Mouse (Mus musculus) mesoderm, embryonic 11.5 days (tissue): ENCODE data around the gene Cbl.

ENCODE experiments used
- DNase-seq: peaks from one replicate; pipeline ENCODE4 v3.0.0-alpha.2; 2012; ENCODE audit warnings: low read depth, low spot score

The Cbl gene

DNA sequence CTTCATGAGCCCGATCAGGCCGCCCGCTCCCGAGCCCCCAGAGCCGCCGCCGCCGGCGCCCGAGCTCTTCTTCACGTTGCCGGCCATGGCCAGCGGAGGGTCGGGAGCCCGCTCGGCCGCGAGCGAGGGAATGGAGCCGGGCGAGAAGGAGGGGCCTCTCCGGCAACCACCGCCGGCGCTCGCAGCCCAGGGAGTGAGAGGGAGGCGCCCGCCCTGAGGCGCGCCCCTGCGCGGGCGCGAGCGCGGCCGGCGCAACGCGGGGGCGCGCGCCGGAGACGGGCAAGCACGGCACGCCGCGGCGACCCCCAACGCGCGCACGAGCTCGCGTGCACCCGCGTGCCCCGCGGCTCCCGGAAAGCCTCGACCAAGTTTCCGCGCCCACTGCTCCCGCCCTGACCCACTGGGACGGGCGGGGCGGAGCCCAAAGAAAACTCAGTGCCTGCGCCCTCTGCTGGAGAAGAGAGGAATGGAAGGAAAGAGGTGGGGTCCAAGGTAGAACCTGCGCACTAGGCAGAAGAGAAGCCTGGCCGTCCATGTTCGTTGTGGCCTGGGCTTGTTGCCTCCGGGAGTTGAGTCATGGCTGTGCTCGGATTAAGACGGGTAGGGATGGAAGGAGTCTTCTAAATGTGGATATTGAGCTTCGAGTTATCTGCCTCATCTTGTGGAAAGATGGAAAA is at the start of gene Cbl:
TSS of gene Cbl (minus strand) at position 248 of the 677 bp plus-strand sequence.
- peak; percentile 99 for DNase-seq

DNA sequence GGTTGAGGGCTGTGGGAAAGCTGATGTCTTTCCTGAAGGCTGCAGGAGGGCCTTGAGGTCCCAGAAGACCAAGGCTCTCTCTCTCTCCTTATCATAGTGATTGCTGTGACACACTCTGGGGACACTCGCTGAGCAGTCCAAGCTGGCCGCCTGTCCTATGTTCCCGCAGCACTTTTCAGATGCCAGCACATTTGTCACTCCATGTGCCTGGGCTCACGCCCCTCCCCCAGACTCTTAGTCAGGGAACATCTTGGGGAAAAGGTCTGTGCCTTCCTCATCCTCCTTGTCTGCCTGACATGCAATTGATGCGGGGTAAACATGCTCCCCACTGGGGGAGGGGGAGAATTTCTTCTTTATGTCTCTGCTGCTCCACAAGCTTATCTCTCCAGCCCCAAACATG is 49.3 kb upstream of the Cbl start:
- DNase-seq = no peak

DNA sequence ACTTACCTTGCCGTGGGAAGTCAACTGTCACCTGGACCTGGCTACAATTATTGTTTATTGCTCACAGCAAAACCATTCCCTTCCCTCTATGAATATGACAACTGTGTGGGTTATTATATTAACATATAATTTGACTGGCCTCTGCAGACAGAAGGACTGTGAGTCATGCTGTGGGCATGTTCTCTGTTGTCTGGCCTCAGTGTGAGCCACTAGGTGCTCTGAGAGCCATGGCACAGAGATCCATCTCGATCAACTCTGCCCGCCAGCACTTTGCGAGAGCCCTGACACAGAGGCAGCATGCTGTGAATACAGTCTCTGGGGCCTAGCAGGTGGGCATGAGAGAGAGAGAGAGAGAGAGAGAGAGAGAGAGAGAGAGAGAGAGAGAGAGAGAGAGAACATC is 36.1 kb upstream of the Cbl start:
- DNase-seq = no peak

DNA sequence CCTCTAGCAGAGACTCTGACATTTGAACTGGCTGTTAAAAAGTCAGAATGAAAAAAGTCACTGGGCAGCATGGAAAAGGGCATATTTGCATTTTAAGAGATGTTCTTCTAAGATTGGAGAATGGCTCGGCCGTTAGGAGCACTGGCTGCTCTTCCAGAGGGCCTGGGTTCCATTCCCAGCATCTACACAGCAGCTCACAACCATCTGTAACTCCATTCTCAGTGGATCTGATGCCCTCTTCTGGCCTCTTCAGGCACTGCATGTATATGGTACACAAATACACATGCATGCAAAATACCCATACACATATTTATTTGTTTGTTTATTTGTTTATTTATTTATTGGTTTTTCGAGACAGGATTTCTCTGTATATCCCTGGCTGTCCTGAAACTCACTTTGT is 35.2 kb upstream of the Cbl start:
- no peak for DNase-seq

DNA sequence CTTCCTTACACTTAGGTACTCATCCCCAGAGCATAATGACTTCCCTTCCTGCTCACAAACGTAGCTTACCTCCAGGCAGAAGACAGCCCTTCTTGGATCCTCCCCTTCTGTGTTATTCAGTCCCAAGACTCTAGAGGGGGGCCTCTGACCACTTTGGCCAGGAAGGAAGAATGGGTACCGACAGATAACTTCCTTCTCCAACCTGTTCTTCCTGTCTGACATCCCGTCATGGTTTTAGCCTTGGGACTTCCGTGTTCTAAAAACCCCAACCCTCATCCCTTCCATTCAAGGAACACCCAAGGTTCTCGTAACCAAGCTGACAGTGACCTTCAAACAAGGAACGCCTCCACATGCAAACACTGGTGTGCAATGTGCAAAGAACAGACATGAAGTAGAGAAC is 34.6 kb upstream of the Cbl start, which contains the start of gene Nlrx1:
TSS of gene Nlrx1 (minus strand) at position 168 of the 400 bp plus-strand sequence.
- DNase-seq = no peak

DNA sequence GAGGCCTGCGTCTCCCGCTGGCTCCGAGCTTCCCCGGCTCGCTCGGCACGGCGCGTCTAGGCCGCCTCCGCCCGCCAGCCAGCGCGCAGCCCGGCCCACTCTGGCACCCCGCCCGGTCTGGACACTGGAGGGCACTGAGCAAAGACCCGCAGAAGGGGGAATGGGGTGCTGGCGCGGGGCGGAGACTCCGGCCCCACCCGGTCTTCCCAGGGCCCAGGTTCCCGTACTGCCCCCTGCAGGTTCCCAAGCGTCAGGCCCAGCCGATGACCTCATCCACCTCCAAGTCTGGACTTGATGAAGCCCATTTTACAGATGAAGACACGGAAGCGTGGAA is 34.1 kb upstream of the Cbl start:
- peak; percentile 81 for DNase-seq

DNA sequence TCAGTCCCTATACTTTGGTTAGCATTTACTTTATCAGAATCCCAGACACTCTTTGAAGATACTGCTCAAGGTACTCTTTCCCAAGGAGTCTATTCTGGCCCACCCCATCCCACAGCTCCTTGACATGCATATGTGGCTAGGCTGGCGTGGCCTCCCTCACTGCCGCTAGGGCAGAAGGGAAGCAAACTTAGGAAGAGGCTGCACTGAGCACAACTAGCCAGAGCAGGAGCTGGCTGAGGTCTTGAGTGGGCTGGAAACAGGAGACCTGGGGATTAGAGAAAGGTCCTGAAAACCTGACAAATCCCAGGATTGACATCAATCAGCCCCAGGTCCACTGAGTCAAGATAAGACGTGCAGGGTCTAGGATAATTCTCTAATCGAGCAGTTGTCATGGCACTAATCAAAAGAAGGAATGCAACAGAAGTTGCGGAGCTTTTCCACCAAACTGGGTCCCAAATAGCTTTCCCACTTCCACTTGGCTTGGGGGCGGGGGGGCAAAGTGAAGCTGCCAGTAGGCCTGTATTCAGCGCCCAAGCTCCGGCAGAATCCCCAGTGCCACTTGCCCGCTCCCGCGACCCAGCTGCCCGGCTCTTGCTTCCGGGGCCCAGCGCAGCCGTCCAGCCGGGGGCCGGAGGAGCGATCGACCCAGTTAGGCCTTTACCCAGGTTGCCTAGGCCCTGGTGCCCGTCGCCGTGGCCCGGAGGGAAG is 33.6 kb upstream of the Cbl start:
- no peak for DNase-seq

DNA sequence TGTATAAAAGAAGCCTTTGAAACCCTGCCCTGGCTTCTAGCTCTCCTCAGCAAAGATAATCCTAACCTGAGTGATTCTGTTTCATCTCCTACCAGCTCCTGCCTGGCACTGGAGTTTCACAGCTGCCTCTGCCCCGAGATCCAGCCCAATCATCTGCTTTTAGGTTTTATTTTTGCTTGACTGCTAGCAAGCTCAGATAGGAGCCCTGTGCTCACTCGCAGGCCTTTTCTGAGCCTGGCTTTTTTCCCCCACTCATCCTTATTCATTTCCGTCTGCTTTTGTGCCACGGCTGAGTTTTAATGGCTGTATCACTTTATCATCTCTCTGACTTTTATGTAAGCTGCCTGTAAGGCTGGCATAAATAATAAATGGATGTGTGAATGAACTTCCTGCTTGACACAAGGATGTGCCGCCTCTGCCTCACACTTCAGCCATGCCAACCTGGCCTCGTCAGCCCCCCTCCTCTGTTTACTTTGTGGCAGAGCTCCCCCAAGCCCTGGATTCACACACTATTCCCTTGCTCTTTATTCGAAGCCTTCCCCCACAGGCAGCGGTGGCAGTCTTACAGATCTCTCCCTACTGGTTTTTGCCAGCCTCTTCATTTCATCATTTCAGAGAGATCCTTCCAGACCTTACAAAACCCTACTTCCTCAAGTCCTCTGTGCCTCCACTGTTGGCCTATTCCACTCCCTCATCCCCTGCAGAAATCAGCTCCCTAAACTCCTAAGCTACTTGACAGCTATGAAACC is 32.8 kb upstream of the Cbl start:
- DNase-seq = no peak

DNA sequence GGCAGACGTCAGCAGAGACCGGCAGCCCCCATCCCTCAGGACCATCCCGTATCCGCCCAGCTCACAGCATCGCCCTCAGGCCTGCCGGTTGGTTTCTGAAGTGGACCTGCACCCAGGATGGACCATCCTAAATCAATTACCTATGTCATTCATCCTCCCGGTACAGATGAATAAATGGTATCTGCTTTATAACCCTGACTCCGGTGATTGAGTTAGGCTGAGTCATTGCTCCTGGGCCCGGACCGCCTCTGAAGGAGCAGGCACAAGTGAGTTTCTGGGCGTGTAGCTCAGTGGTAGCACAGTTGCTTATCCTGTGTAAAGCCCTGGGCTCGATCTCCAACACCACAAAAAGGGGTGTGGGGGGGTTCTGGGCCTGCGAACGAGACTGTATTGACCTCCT is 27.5 kb upstream of the Cbl start:
- no peak for DNase-seq

DNA sequence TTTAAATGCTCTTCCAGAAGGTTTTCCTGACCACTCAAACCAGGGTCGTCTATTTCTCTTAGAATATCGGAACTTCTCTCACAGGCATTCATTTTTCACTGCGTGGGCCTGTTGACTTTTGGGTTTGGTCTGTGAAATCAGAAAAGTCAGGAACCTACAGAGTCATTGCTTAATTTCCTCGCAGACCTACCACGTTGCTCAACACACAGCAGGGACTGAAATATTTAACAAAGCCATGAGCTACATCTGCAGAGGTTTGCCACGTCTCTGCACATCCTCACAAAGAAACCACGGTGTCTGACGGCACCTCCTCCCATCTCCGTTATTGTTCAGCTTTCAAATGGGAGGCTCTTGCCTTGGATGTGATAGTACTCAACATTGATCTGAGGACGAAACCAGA is 25.2 kb upstream of the Cbl start:
- no peak for DNase-seq

DNA sequence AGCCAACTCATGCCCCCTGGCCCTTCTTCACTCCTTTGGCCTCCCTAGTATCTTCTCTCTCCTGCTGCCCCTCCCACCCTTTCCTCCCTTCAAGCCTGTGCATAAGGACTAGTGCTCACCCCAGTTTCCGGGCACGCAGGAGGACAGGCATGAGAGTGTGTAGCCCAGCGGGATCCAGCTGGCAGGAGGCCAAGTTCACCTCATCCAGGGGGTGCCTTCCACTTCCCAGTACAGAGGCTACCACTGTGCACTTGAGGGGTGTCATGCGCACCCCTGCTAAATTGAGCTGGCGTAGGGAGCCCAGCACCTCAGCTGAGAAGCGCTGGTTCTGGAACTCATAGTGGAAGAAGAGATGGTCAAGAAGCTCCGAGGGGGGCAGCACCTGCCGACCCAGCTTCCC is 22.4 kb upstream of the Cbl start:
- no peak for DNase-seq

DNA sequence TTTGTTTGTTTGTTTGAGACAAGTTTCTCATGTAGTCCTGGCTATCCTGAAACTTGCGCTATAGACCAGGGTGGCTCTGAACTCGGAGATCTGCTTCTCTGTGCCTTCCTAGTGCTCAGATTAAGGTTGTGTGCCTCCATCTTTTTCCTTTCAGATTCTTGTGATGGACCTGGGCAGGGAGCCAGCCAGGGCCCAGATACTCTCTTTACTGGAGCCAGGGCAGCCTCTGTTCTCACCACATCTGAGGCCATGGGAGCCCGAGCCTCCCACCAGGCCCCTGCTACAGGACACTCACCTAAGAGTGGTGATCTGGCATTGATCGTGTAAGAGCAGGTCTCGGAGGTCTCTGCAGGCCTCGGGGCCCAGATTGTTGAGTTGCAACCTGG is 21.3 kb upstream of the Cbl start:
- DNase-seq = no peak

DNA sequence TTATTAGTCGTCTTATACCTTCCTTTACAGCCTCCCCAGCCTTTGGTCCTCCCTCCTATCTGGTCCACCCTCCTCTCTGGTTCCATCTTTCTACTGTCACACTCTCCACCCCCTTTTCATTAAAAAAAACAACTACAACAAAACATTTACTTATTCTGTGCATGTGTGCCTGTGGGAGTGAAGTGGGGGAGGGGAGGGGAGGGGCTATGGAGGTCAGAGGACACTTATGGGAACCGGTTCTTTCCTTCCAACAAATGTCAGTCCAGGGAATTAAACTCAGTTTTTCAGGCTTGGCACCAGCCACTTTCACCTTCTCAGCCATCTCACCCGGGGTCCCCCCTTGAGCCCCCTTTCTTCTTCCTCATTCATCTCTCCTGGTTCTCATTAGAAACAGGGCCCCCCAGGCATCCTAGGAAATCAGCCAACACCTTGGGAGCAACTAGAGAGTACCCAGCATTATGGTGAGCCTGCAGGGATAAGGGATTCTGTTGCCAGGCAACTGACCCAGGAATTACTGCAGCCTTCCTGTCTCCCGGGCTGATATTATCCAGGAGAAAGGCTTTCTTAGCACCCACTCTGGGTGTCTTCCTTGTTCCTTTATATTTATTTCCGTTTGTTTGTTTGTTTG is 20.8 kb upstream of the Cbl start:
- DNase-seq = peak; percentile 28

DNA sequence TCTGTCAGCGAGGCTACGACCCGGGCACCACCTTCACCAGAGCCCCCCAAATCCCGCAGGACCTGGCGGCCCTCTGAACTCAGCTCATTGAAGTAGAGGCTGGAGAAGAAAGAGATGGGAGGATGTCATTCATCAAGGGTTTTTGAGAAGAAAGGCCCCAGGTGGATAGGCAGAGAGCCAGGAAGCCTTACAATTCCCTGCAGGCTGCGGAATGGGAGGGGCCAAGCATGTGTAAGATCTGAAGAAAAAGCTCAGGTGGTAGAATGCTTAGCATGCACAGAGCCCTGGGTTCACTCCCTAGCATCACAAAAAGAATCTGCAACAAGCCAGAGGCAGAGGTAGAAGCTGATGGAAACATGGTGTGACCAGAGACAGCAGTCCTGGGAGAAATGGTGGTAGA is 19.6 kb upstream of the Cbl start:
- no peak for DNase-seq

DNA sequence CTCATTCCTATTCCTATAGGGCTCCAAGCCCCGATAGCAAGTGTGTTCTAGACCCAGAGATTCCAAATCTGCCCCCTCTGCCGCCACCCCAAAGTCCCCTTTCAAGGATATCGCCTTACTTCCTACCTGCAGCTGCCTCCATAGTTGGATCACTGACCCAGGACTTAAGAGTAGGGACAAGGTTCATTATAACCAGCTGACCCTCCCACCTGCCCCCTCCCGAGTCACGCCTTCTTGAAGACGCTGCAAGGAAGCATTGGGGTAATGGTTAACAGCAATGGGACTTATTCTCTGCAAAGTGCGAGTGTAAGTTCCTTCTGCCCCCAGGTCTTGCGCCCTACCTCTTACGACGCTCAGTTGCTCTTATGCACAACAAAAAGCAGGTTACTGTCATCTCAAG is 17.5 kb upstream of the Cbl start, which contains the start of gene Pdzd3:
TSS of gene Pdzd3 (minus strand) at position 158 of the 400 bp plus-strand sequence.
- DNase-seq = no peak

DNA sequence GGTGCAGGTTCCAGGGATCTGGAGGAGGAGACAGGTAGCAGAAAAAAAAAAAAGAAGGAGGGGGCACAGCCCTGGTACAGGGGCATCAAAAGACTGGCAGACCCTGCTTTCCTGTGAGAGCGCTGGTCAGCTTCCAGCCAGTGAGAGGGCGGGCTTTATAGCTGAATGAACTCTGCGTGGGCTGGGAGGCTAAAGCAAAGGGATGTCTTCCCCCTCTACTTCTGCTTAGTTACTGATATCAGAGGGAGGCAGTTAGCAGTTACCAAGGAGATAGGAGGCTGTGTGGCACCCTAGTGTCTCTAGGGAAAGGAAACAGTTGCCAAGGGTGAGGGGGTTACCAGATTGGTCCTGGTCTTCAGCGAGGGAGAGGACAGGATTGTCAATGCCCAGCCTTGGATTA is 16.6 kb upstream of the Cbl start:
- no peak for DNase-seq

DNA sequence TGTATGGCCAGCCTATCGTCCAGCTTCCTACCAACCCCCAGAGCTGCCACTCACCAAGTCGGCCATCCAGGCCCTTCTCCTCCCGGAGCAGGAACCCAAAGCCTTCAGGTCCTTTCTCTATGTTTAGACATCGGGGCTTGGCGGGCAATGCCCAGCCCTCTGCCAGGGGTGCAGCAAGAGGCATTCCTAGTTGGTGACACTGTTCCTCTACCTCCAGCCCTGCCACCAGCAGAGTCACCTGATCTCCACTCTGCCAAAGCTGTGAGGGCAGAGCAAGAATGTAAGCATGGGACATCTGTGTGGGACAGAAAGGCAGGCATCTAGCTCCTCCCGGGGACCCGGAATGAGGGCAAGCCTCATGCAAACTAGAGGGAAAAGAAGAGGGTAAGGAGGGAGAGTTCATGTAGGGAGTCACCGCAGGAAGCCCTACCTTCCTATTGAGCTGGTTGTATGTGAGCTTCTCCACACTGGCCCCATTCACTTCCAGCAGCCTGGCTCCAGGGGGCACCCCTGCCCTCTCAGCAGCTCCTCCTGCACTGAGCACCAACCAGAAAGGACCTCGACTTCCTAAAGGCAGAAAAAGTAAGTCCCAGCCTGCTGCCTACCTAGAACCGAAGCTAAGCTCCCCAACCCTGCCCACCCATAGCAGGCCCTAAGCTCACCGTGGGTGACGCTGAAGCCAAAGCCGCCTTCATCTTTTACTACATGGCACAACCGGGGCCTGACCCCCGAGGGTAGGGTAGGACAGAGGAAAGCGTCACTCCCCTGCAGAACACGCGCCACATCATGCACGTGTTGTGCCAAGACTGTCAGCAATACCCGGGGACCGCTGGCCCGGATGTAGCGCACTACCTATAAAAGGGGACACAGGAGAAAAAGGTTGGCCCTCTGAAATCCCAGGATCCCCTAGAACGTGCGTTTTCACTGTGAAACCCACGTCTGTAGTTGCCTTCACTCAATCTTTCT is 15.6 kb upstream of the Cbl start:
- peak; percentile 34 for DNase-seq

DNA sequence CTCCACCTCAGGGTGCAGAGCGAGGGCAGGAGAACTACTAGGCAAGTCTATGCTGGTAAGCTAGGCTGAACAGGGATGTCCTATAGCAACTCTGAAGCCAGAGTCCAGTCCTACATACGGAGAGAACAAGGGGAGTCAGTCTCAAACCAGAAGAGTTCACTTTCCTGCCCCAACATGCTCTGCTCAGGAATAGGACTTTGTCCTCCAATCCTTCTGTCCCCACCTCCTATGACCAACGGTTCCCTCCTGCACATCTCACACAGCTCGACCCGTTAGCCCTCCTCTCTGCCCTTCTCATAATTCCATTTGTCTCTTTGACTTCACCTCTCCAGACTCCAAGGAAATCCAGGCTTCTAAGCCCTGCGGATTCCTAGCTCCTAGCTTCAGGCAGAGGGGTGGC is 14.1 kb upstream of the Cbl start:
- no peak for DNase-seq

DNA sequence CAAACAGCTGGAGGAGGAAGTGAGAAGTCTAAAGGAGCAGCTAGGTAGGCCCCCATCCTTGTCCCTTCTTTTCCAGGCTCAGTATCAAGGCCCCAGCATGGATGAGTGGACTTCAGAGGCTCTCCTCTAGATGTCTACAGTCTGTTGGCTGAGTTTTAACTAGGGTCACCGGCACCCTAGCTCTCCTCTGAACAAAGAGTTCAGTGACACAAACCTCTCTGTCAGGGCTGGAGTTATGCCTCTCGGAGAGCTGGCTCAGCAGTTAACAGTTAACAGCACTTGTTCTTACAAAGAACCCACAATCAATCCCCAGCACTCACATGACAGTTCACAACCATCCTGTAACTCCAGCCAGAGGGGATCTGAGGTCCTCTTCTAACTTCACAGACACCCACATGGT is 9.8 kb upstream of the Cbl start:
- no peak for DNase-seq

DNA sequence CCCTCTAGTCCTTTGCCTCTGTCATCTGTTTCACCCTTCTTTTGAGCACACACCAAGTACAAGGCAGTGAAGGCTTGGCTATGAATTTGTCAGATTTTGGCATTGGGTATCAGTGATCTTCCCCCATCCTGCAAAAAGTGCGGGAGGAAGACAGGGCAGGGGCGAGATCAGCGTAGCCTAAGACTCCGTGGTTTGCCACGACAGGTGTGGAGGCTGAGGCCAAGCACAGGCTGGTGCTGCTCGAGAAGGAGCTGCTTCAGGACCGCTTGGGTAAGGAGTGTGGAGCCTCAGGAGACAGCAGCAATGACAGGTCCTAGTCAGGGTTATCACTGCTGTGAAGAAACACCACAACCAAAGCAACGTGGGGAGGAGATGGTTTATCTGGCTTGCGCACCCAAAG is 7.6 kb upstream of the Cbl start:
- DNase-seq = no peak

DNA sequence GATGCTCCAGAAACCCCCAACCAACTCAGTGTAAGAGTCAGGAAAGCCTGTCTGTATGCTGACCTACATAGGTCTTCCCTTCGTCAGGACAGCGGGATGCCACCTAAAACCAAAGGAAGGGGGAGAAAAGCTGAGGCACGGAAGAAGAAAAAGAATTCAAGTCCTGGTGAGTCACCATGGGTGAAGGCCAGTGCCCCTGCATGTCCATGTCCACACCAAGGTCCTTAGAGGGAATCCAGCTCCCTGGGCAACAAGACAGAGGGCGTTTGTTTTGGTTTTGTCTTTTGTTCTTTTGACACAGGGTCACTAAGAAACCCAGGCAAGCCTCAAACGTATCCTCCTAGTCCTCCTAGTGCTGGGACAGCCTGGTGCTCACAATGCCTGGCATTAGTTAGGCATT is 7.1 kb upstream of the Cbl start:
- no peak for DNase-seq
